Mouse (Mus musculus) MEL (cell line): ENCODE results near the gene Trnau1ap. TPM values are rescaled to one million over a fixed set of nuclear protein-coding genes. Genes with fewer than 3 reads are reported as not detected.

Source experiments
- DNase-seq: peaks from one replicate; pipeline ENCODE4 v3.0.0; 2011; ENCODE audit warnings: low read depth, low spot score
- H3K27ac ChIP-seq: 2 replicates; pipeline ENCODE4 v1.5.1; 2012; ENCODE audit warnings: low read depth, mild to moderate bottlenecking, control low read depth, low read length, moderate library complexity; ENCODE audit not compliant: control insufficient read depth
- H3K27me3 ChIP-seq, 2 experiments: fragments of 150-350 bp in 1 of 2; sonication (generic) in 1 of 2; 2 replicates each; pipeline ENCODE4 v1.6.1; 2012; ENCODE audit warnings: low read length in 2 of 2, mild to moderate bottlenecking in 2 of 2, improper control_type of control experiment in 1 of 2, moderate library complexity in 1 of 2; ENCODE audit not compliant: insufficient read depth in 2 of 2, control insufficient read depth in 1 of 2
- H3K36me3 ChIP-seq, 2 experiments: 2 replicates each; pipeline ENCODE4 v1.6.1; 2012 to 2014; ENCODE audit warnings: low read length in 2 of 2, improper control_type of control experiment in 1 of 2, inconsistent platforms in 1 of 2, mild to moderate bottlenecking in 1 of 2; ENCODE audit not compliant: insufficient read depth in 2 of 2, control insufficient read depth in 1 of 2
- H3K4me1 ChIP-seq, 2 experiments: fragments of 150-350 bp in 1 of 2; sonication (generic) in 1 of 2; 2 replicates each; pipeline ENCODE4 v1.6.1; 2012; ENCODE audit warnings: low read length in 2 of 2, improper control_type of control experiment in 1 of 2, mild to moderate bottlenecking in 1 of 2; ENCODE audit not compliant: insufficient read depth in 2 of 2, control insufficient read depth in 1 of 2
- H3K4me3 ChIP-seq, 2 experiments: fragments of 150-350 bp in 1 of 2; sonication (generic) in 1 of 2; 2 replicates each; pipeline ENCODE4 v1.5.1; 2012; ENCODE audit warnings: low read depth in 2 of 2, low read length in 2 of 2, mild to moderate bottlenecking in 2 of 2, moderate library complexity in 2 of 2, control low read depth in 1 of 2, improper control_type of control experiment in 1 of 2; ENCODE audit not compliant: control insufficient read depth in 1 of 2, insufficient read depth in 1 of 2
- H3K79me2 ChIP-seq: 2 replicates; pipeline ENCODE4 v1.6.1; 2012; ENCODE audit warnings: mild to moderate bottlenecking, low read length, moderate library complexity; ENCODE audit not compliant: control insufficient read depth, poor library complexity, insufficient read depth
- H3K9ac ChIP-seq: 2 replicates; pipeline ENCODE4 v1.6.1; 2012; ENCODE audit warnings: low read depth, mild to moderate bottlenecking, control low read depth, low read length, moderate library complexity; ENCODE audit not compliant: control insufficient read depth, poor library complexity, severe bottlenecking
- H3K9me3 ChIP-seq: fragments of 150-350 bp; sonication (generic); replicated peaks from 2 replicates; pipeline ENCODE4 v1.6.1; 2012; ENCODE audit warnings: mild to moderate bottlenecking, low read length, improper control_type of control experiment, moderate library complexity; ENCODE audit not compliant: insufficient read depth
- BHLHE40 ChIP-seq: IDR thresholded peaks from 2 replicates; pipeline ENCODE4 v1.6.1; 2012; ENCODE audit warnings: low read depth, mild to moderate bottlenecking, inconsistent platforms, low read length, improper control_type of control experiment, borderline replicate concordance
- CHD1 ChIP-seq: IDR thresholded peaks from 2 replicates; pipeline ENCODE4 v1.6.1; 2012; ENCODE audit warnings: low read depth, mild to moderate bottlenecking, inconsistent platforms, low read length, improper control_type of control experiment
- CTCF ChIP-seq, 3 experiments: IDR thresholded peaks in 2 of 3; conservative IDR thresholded peaks in 1 of 3; 2 replicates each; pipeline ENCODE4 v1.5.1; 2011 to 2012; ENCODE audit warnings: low read length in 3 of 3, low read depth in 2 of 3, mild to moderate bottlenecking in 2 of 3, improper control_type of control experiment in 1 of 3, inconsistent platforms in 1 of 3, mixed read lengths in 1 of 3, moderate library complexity in 1 of 3; ENCODE audit not compliant: control insufficient read depth in 1 of 3, insufficient read depth in 1 of 3, poor library complexity in 1 of 3, severe bottlenecking in 1 of 3
- ETS1 ChIP-seq: IDR thresholded peaks from 2 replicates; pipeline ENCODE4 v1.6.1; 2012; ENCODE audit warnings: low read depth, mild to moderate bottlenecking, inconsistent platforms, low read length, improper control_type of control experiment, moderate library complexity
- GATA1 ChIP-seq: IDR thresholded peaks from 2 replicates; pipeline ENCODE4 v1.6.1; 2011; ENCODE audit warnings: low read depth, low read length, improper control_type of control experiment
- JUND ChIP-seq: IDR thresholded peaks from 2 replicates; pipeline ENCODE4 v1.6.1; 2011; ENCODE audit warnings: low read depth, mild to moderate bottlenecking, improper control_type of control experiment, low read length
- MAX ChIP-seq: IDR thresholded peaks from 2 replicates; pipeline ENCODE4 v1.6.1; 2011; ENCODE audit warnings: low read length, improper control_type of control experiment
- MAZ ChIP-seq: IDR thresholded peaks from 2 replicates; pipeline ENCODE4 v1.6.1; 2012; ENCODE audit warnings: low read depth, mild to moderate bottlenecking, inconsistent platforms, low read length, improper control_type of control experiment
- MEF2A ChIP-seq: IDR thresholded peaks from 2 replicates; pipeline ENCODE4 v1.6.1; 2014; ENCODE audit warnings: low read depth, mild to moderate bottlenecking, inconsistent platforms, low read length, improper control_type of control experiment; ENCODE audit not compliant: poor library complexity, insufficient replicate concordance, severe bottlenecking; ENCODE audit errors: extremely low read depth
- MXI1 ChIP-seq: IDR thresholded peaks from 2 replicates; pipeline ENCODE4 v1.6.1; 2011; ENCODE audit warnings: mild to moderate bottlenecking, low read depth, low read length, improper control_type of control experiment
- MYB ChIP-seq: IDR thresholded peaks from 2 replicates; pipeline ENCODE4 v1.6.1; 2011; ENCODE audit warnings: mild to moderate bottlenecking, low read depth, low read length, improper control_type of control experiment
- NELFE ChIP-seq: IDR thresholded peaks from 2 replicates; pipeline ENCODE4 v1.6.1; 2011; ENCODE audit warnings: low read depth, low read length, improper control_type of control experiment
- POLR2A ChIP-seq, 2 experiments: IDR thresholded peaks; 2 replicates each; pipeline ENCODE4 v1.6.1; 2011 to 2012; ENCODE audit warnings: low read length in 2 of 2, mild to moderate bottlenecking in 2 of 2, control low read depth in 1 of 2, improper control_type of control experiment in 1 of 2, low read depth in 1 of 2, moderate library complexity in 1 of 2; ENCODE audit not compliant: control insufficient read depth in 1 of 2, insufficient read depth in 1 of 2, poor library complexity in 1 of 2
- POLR2AphosphoS2 ChIP-seq: IDR thresholded peaks from 2 replicates; pipeline ENCODE4 v1.6.1; 2011; ENCODE audit warnings: low read length, improper control_type of control experiment
- POLR2AphosphoS5 ChIP-seq: IDR thresholded peaks from 2 replicates; pipeline ENCODE4 v1.6.1; 2012; ENCODE audit warnings: low read depth, borderline replicate concordance, mild to moderate bottlenecking, inconsistent platforms, low read length, moderate library complexity, mixed read lengths
- RCOR1 ChIP-seq: IDR thresholded peaks from 2 replicates; pipeline ENCODE4 v1.6.1; 2012; ENCODE audit warnings: low read depth, mild to moderate bottlenecking, inconsistent platforms, low read length, improper control_type of control experiment
- SIN3A ChIP-seq: IDR thresholded peaks from 2 replicates; pipeline ENCODE4 v1.6.1; 2012; ENCODE audit warnings: low read length, improper control_type of control experiment, inconsistent platforms
- SMC3 ChIP-seq: IDR thresholded peaks from 2 replicates; pipeline ENCODE4 v1.6.1; 2011; ENCODE audit warnings: low read depth, low read length, improper control_type of control experiment
- TAL1 ChIP-seq: IDR thresholded peaks from 2 replicates; pipeline ENCODE4 v1.6.1; 2012; ENCODE audit warnings: mild to moderate bottlenecking, inconsistent platforms, low read length, moderate library complexity, mixed read lengths
- TBP ChIP-seq: IDR thresholded peaks from 2 replicates; pipeline ENCODE4 v1.8.0; 2011; ENCODE audit warnings: low read depth, low read length, improper control_type of control experiment
- TCF12 ChIP-seq: IDR thresholded peaks from 2 replicates; pipeline ENCODE4 v1.6.1; 2014; ENCODE audit warnings: low read depth, mild to moderate bottlenecking, inconsistent platforms, low read length, improper control_type of control experiment, moderate library complexity
- ZKSCAN1 ChIP-seq: IDR thresholded peaks from 2 replicates; pipeline ENCODE4 v1.6.1; 2012; ENCODE audit warnings: low read depth, mild to moderate bottlenecking, inconsistent platforms, low read length, improper control_type of control experiment, moderate library complexity
- ZMIZ1 ChIP-seq: IDR thresholded peaks from 2 replicates; pipeline ENCODE4 v1.6.1; 2012; ENCODE audit warnings: low read depth, mild to moderate bottlenecking, inconsistent platforms, low read length, improper control_type of control experiment, moderate library complexity
- polyA plus RNA-seq, 2 experiments: library from polyadenylated mRNA; stranded (reverse) in 1 of 2; unstranded in 1 of 2; fragments of >175 nt in 1 of 2; fragments of >200 nt in 1 of 2; gene quantifications; 2 replicates each; pipeline versions ENCODE4 v1.2.1 to v1.2.4; 2012; ENCODE audit warnings: low replicate concordance in 2 of 2, low read depth in 1 of 2; ENCODE audit not compliant: insufficient read length in 2 of 2, insufficient read depth in 1 of 2, missing spikeins in 1 of 2
- total RNA-seq: library from RNA; depleted of rRNA; stranded (reverse); fragments of 300-350 nt; gene quantifications from 2 replicates; pipeline ENCODE4 v1.2.3, GENCODE M21; 2012

Gene Trnau1ap
- total and polyA plus RNA-seq, 3 experiments = 102 to 117 TPM; not detected in 1

DNA sequence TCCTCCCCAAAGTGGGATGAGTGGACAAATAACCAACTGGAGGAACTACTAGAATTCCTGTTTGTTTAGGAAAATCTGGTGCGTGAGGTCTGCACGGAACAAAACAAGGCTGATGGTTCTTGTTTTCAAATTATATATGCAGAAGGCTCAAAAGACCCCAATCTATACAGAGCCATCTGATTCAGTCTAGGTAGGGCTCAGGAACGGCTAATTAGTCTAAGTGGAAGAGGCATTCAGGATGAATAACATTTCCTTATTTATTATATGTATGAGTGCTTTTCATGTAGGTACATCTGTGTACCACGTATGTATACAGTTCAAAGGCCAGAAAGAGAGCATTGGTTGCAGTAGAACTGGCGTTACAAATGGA lies 16.5 kb upstream of the Trnau1ap start:
- Histone ChIP-seq H3K36me3 (peaks cover 0 to 15% of the 10 kb centered on the region in 2 experiments; a peak in 2 of 4 replicates), H3K27ac (no peak overlapping the region), H3K4me1 (peaks cover 4 to 20% of the 10 kb centered on the region in 2 experiments; a peak in 3 of 4 replicates), H3K9ac (peak overlapping the region; percentile 48)
- no peak for DNase-seq
- TF ChIP-seq TAL1 = no peak
- no peak for TF ChIP-seq BHLHE40
- no peak for TF ChIP-seq POLR2AphosphoS2
- TF ChIP-seq, all 39 proteins: peak for 0
- Histone ChIP-seq H3K4me3 (peak overlapping the region; percentile 4 to 89; a peak in 3 of 4 replicates), H3K9me3 (no peaks in the 10 kb centered on the region), H3K79me2 (peaks cover 44% of the 10 kb centered on the region), H3K27me3 (no peaks in the 10 kb centered on the region)

- peak overlapping the region; percentile 78 for H3K27ac ChIP-seq
- TF ChIP-seq ZKSCAN1 (no peak), SIN3A (no peak), POLR2A (IDR thresholded peaks at IDR 0.05; ENCODE audit: control insufficient read depth in 1 of 2, insufficient read depth in 1 of 2, low read depth in 1 of 2, low read length in 2 of 2, poor library complexity in 1 of 2) (peak; percentile 87 to 88), CTCF (IDR thresholded peaks at IDR 0.05 in 2 of 3, conservative IDR thresholded peaks at IDR 0.05 in 1 of 3; ENCODE audit: control insufficient read depth in 1 of 3, insufficient read depth in 1 of 3, low read depth in 2 of 3, low read length in 3 of 3, poor library complexity in 1 of 3, severe bottlenecking in 1 of 3) (peak in 2 of 3 experiments; percentile 92 to 98; a peak in 3 of 6 replicates), POLR2AphosphoS5 (no peak), JUND (no peak), TCF12 (no peak), SMC3 (no peak), MYB (no peak), ZMIZ1 (no peak), MAX (no peak), MEF2A (no peak), NELFE (no peak), CHD1 (no peak), ETS1 (no peak), RCOR1 (no peak), MAZ (no peak), TBP (peak; percentile 42; the same call in 1 of the 2 replicates), GATA1 (no peak), MXI1 (no peak)
- H3K36me3 ChIP-seq = peaks cover 0 to 15% of the 10 kb centered on the region in 2 experiments; a peak in 2 of 4 replicates
- H3K4me3 ChIP-seq = peak overlapping the region; percentile 77 to 89
- H3K79me2 ChIP-seq = peaks cover 47% of the 10 kb centered on the region
- peak overlapping the region; percentile 99 for H3K9ac ChIP-seq
- peak; percentile 91 for DNase-seq
- no peaks in the 10 kb centered on the region for H3K9me3 ChIP-seq
- H3K27me3 ChIP-seq = no peaks in the 10 kb centered on the region
- peaks cover 6 to 20% of the 10 kb centered on the region in 2 experiments; a peak in 3 of 4 replicates for H3K4me1 ChIP-seq
Observed at GRCm38 (mm10) chr4:132345135-132345842, 16.0 kb upstream of the Trnau1ap start.
